Mouse (Mus musculus): ENCODE data around the gene Fancc. TPM values are rescaled to one million over a fixed set of nuclear protein-coding genes. Genes with fewer than 3 reads are reported as not detected.

The Fancc gene
- total and polyA plus RNA-seq, 2 experiments from 2014 or later = 8.0 to 12.2 TPM

DNA sequence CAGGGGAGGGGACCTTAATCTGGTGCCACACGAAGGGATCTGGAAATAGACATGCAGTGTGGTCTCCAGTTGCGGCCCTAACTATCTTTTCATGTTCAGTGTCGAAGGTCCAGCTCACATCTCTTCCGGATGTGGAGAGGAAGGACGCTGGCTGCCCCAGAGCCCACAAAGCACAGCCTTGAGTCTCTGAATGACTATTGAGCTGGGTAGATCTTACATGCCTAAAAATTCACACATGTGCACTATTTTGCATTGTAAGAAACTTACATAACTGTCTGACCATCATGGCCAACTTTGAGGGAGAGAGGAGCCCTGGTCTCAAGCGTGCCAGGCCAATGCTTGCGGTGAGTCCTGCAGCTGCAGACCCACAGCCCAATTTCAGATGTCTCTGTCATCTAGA, 247.9 kb downstream of the Fancc start:
- no peak overlapping the region for H3K4me2 ChIP-seq (ENCODE audit: low read depth)
- H3K27ac ChIP-seq (ENCODE audit: low read depth, low read length) = no peak overlapping the region
- no peak overlapping the region for H3K4me3 ChIP-seq (ENCODE audit: low read depth, low read length)
- ATAC-seq (no peak), DNase-seq (no peak)
- no peak overlapping the region for H3K9ac ChIP-seq
- no peak for TF ChIP-seq CTCF (IDR thresholded peaks at IDR 0.05; ENCODE audit: low read depth)
- no peaks in the 10 kb centered on the region for H3K9me3 ChIP-seq (ENCODE audit: low read length)
- WGBS = 88% methylated on average over 7 of the region's 7 CpGs
- no peaks in the 10 kb centered on the region for H3K27me3 ChIP-seq (ENCODE audit: insufficient read depth, low read length)
- H3K36me3 ChIP-seq (ENCODE audit: insufficient read depth) = no peaks in the 10 kb centered on the region
- H3K4me1 ChIP-seq (ENCODE audit: insufficient read depth) = peaks cover 6% of the 10 kb centered on the region; the same call in 1 of the 2 replicates

DNA sequence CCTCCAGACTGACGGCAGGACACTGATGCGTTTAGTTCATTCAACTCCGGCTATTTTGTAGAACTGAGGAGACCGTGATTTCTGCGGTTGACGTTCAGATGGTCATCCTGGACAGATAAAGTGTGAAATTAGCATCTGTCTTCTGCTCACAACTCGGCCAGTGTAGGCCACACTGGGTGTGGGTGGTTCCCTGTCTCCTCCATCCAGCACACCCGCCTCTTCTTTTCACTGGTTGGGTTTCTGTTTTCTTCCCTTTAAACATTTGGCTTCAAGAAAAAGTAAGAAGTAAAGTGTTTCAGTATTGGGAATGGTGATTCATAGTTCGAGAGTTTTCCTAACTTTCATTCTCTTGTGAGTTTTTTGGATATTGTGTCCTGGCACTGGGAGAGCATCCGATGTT, 248.8 kb downstream of the Fancc start:
- H3K9ac ChIP-seq = no peak overlapping the region
- peaks cover 6% of the 10 kb centered on the region; the same call in 1 of the 2 replicates for H3K4me1 ChIP-seq (ENCODE audit: insufficient read depth)
- H3K36me3 ChIP-seq (ENCODE audit: insufficient read depth) = no peaks in the 10 kb centered on the region
- ATAC-seq (no peak), DNase-seq (no peak)
- H3K27me3 ChIP-seq (ENCODE audit: insufficient read depth, low read length) = no peaks in the 10 kb centered on the region
- no peak overlapping the region for H3K4me2 ChIP-seq (ENCODE audit: low read depth)
- no peaks in the 10 kb centered on the region for H3K9me3 ChIP-seq (ENCODE audit: low read length)
- no peak overlapping the region for H3K4me3 ChIP-seq (ENCODE audit: low read depth, low read length)
- WGBS = 94% methylated on average over 10 of the region's 10 CpGs
- TF ChIP-seq CTCF (IDR thresholded peaks at IDR 0.05; ENCODE audit: low read depth) = no peak
- no peak overlapping the region for H3K27ac ChIP-seq (ENCODE audit: low read depth, low read length)

DNA sequence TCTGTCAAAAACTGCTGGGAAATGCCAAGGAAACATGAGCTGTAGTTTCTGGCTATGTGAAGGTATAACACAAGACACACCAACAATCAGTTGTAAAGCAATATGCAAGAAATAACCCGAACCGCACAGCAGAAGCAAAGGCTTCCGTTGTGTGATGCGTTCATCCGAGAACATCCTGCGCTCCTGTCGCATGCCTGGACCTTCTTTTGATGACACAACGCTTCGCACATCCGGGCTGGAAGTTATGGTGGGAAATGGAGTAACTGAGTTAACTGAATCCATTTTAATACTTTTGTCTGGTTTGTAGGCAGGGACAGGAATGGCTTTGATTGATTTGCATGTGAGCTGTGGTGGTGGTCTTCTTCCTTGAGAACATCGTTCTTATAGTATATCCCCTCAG, 249.4 kb downstream of the Fancc start:
- H3K27me3 ChIP-seq (ENCODE audit: insufficient read depth, low read length) = no peaks in the 10 kb centered on the region
- DNase-seq = no peak
- WGBS = 96% methylated on average over 11 of the region's 11 CpGs

DNA sequence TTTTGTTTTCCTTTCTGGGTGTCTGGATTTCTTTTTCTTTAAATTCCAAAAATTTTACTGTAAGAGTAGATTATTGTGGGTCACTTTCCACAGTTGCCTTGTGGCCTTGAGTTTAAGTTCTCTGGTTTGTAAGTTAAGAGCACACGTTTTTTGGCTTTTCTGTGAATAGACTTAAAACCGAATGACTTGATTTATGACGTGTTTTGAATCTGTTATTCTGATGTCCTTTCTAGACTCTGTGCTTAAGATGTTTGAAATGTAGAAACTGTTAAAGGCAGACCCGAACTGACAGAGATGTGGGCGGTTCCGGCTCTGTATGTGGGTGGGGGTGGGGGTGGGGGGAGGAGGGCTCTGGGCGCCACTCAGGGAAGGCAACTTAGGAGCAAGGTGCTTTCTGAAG, 250.0 kb downstream of the Fancc start:
- H3K27ac ChIP-seq (ENCODE audit: low read depth, low read length) = no peak overlapping the region
- H3K4me3 ChIP-seq (ENCODE audit: low read depth, low read length) = no peak overlapping the region
- ATAC-seq (no peak), DNase-seq (no peak)
- peaks cover 6% of the 10 kb centered on the region; the same call in 1 of the 2 replicates for H3K4me1 ChIP-seq (ENCODE audit: insufficient read depth)
- no peaks in the 10 kb centered on the region for H3K27me3 ChIP-seq (ENCODE audit: insufficient read depth, low read length)
- no peak overlapping the region for H3K4me2 ChIP-seq (ENCODE audit: low read depth)
- WGBS = 76% methylated on average over 7 of the region's 7 CpGs
- no peak for TF ChIP-seq CTCF (IDR thresholded peaks at IDR 0.05; ENCODE audit: low read depth)
- no peaks in the 10 kb centered on the region for H3K36me3 ChIP-seq (ENCODE audit: insufficient read depth)
- no peaks in the 10 kb centered on the region for H3K9me3 ChIP-seq (ENCODE audit: low read length)
- no peak overlapping the region for H3K9ac ChIP-seq

More for the DNA sequence above, 249.4 kb downstream of the Fancc start:
- Histone ChIP-seq H3K4me1 (ENCODE audit: insufficient read depth) (peaks cover 6% of the 10 kb centered on the region; the same call in 1 of the 2 replicates), H3K4me2 (ENCODE audit: low read depth) (no peak overlapping the region), H3K27ac (ENCODE audit: low read depth, low read length) (no peak overlapping the region), H3K36me3 (ENCODE audit: insufficient read depth) (no peaks in the 10 kb centered on the region), H3K4me3 (ENCODE audit: low read depth, low read length) (no peak overlapping the region), H3K9me3 (ENCODE audit: low read length) (no peaks in the 10 kb centered on the region), H3K9ac (no peak overlapping the region)
- ATAC-seq = no peak
- TF ChIP-seq CTCF (IDR thresholded peaks at IDR 0.05; ENCODE audit: low read depth) = no peak

DNA sequence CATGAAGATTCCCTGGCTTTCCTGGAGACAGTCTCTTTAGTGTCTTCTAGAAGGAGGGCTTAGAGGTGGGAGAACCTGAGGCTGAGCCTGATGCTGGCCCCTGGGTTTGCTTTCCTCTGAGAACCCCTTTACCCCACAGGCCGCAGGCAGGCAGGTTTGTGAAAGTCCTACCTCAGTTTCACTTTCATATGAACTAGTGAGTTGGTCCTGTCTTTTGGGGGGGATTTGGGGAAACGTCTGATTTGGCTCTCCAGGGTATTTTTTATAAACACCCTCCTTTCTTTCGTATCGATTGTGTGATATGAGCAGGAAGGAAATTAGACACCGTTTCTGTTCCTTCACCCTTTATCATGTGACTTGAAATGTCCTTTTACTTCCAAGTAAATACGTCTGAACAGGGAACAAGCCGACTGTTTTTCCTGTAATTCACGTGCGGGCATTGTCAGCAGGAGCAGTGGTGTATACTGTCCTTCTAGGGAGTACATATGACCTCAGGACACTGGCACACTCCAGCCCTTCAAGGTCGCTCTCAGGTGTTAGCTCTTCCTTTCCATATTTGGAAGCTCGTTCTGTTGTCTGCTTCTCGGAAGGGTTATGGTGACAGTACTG, 250.6 kb downstream of the Fancc start:
- Histone ChIP-seq H3K27ac (ENCODE audit: low read depth, low read length) (no peak overlapping the region), H3K4me2 (ENCODE audit: low read depth) (no peak overlapping the region), H3K9ac (no peak overlapping the region), H3K36me3 (ENCODE audit: insufficient read depth) (no peaks in the 10 kb centered on the region), H3K4me1 (ENCODE audit: insufficient read depth) (peaks cover 4% of the 10 kb centered on the region; the same call in 1 of the 2 replicates), H3K4me3 (ENCODE audit: low read depth, low read length) (no peak overlapping the region), H3K27me3 (ENCODE audit: insufficient read depth, low read length) (no peaks in the 10 kb centered on the region), H3K9me3 (ENCODE audit: low read length) (no peaks in the 10 kb centered on the region)
- ATAC-seq (no peak), DNase-seq (no peak)
- TF ChIP-seq CTCF (IDR thresholded peaks at IDR 0.05; ENCODE audit: low read depth) = no peak
- WGBS = 83% methylated on average over 12 of the region's 12 CpGs

DNA sequence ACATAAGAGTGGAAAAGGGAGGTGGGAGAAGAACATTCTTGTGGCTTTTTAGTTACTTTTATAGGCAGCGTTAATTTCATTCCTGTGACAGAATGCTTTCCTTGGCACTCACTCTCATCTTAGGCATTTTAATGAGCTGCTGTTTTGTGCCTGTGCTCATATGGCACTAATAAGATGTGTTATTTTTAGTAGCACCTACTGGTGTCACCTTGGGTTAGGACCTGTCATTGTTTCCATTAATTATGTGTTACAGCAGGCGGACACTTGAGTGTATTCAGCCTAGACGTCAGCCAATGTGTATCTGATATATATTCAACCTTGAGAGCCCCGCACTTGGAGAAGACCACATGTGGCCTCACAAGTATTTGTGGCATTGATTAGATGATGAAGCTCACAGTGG, 251.3 kb downstream of the Fancc start:
- Histone ChIP-seq H3K4me2 (ENCODE audit: low read depth) (no peak overlapping the region), H3K4me3 (ENCODE audit: low read depth, low read length) (no peak overlapping the region), H3K9ac (no peak overlapping the region), H3K36me3 (ENCODE audit: insufficient read depth) (no peaks in the 10 kb centered on the region), H3K27me3 (ENCODE audit: insufficient read depth, low read length) (no peaks in the 10 kb centered on the region), H3K9me3 (ENCODE audit: low read length) (no peaks in the 10 kb centered on the region), H3K27ac (ENCODE audit: low read depth, low read length) (no peak overlapping the region), H3K4me1 (ENCODE audit: insufficient read depth) (no peaks in the 10 kb centered on the region)
- 39% methylated on average over 4 of the region's 4 CpGs for WGBS
- TF ChIP-seq CTCF (IDR thresholded peaks at IDR 0.05; ENCODE audit: low read depth) = no peak
- 0 out of 2 replicates have a peak, but pooled peaks have one; percentile 38 for ATAC-seq
- DNase-seq = peak; percentile 41

DNA sequence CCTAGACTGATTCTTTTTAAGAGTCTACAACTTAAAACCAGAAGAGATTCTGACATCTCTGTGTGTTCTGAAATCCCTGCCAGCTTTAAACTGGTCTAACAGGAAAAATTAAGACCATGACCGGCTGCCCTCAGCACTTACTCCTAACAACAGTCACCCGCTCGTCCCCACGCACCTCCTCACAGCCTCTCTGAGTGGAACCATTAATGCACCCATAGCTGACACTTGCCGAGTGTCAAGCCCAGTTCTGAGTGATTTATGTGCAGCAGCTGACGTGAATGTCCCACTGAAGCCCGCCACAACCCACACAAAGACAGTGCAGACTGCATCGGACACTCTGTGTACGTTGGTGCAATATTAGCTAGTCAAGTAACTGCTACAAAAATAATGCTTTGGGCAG, 251.9 kb downstream of the Fancc start:
- ATAC-seq = 0 out of 2 replicates have a peak, but pooled peaks have one; percentile 2
- WGBS = 45% methylated on average over 9 of the region's 9 CpGs
- no peak for TF ChIP-seq CTCF (IDR thresholded peaks at IDR 0.05; ENCODE audit: low read depth)

More for the DNA sequence above, 251.9 kb downstream of the Fancc start:
- Histone ChIP-seq H3K4me3 (ENCODE audit: low read depth, low read length) (no peak overlapping the region), H3K27ac (ENCODE audit: low read depth, low read length) (no peak overlapping the region), H3K4me1 (ENCODE audit: insufficient read depth) (no peaks in the 10 kb centered on the region), H3K4me2 (ENCODE audit: low read depth) (no peak overlapping the region), H3K27me3 (ENCODE audit: insufficient read depth, low read length) (no peaks in the 10 kb centered on the region), H3K36me3 (ENCODE audit: insufficient read depth) (no peaks in the 10 kb centered on the region), H3K9me3 (ENCODE audit: low read length) (no peaks in the 10 kb centered on the region), H3K9ac (no peak overlapping the region)
- DNase-seq = no peak
